Mouse (Mus musculus): ENCODE data around the gene Hap1. TPM values are rescaled to one million over a fixed set of nuclear protein-coding genes. Genes with fewer than 3 reads are reported as not detected.
"Not testable (repeated sequence)": the region's sequence is repeated elsewhere in the genome, so short reads cannot be mapped to it uniquely, and the experiment has no call there.

Gene Hap1
- polyA plus RNA-seq, 1 experiment from 2014 or later = 55.1 TPM

- H3K4me3 ChIP-seq (ENCODE audit: low read depth, low read length) = peak overlapping the region; percentile 24
- H3K9me3 ChIP-seq (replicated peaks; ENCODE audit: control insufficient read depth, low read length) = no peaks in the 10 kb centered on the region
- peak overlapping the region; percentile 49; the same call in 1 of the 2 replicates for H3K27ac ChIP-seq (ENCODE audit: low read depth, low read length)
- H3K9ac ChIP-seq (ENCODE audit: low read length) = no peak overlapping the region; the same call in 1 of the 2 replicates
- H3K36me3 ChIP-seq (ENCODE audit: control insufficient read depth, insufficient read depth, low read length) = peaks cover 23% of the 10 kb centered on the region
- no peaks in the 10 kb centered on the region for H3K27me3 ChIP-seq (replicated peaks; ENCODE audit: control insufficient read depth, insufficient read depth, low read length)
- peak overlapping the region; percentile 53 for H3K4me2 ChIP-seq (ENCODE audit: low read length)
- H3K4me1 ChIP-seq (ENCODE audit: control insufficient read depth, insufficient read depth, low read length) = 0 out of 2 replicates have a peak, but pooled peaks cover 2% of the 10 kb centered on the region
- DNase-seq (ENCODE audit: low spot score) (peak; percentile 43), ATAC-seq (no peak; the same call in 1 of the 2 replicates)
- WGBS = 88% methylated on average over 10 of the region's 10 CpGs
Observed at GRCm38 (mm10) chr11:100318529-100319451, 37.1 kb downstream of the Hap1 start.

DNA sequence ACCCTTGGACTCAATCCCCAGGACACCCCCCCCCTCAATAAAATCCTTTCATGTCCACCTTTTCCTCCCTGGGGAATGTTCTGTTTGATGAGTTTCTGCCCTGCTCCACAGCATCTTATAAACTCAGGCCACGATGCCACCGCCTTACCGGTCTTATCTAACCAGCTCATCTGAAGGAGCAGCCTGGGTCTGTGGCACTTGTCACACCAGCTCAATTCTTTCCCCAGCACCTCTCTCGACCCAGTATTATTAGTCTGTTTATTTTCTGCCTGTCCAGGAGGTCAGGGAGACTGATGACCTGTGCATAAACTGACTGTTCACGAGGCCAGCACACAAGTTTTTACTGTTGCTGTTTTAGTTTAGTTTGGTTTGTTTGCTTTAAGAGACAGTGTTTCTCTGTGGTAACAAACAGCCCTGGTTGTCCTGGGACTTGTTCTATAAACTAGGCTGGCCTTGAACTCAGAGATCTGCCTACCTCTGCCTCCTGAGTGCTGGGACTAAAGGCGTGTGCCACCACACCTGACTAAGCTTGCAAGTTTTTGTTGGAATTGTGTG, 38.0 kb downstream of the Hap1 start:
- no peak overlapping the region for H3K27ac ChIP-seq (ENCODE audit: low read depth, low read length)
- DNase-seq (ENCODE audit: low spot score) = no peak
- ATAC-seq = no peak
- no peak overlapping the region for H3K4me2 ChIP-seq (ENCODE audit: low read length)
- H3K4me1 ChIP-seq (ENCODE audit: control insufficient read depth, insufficient read depth, low read length) = 0 out of 2 replicates have a peak, but pooled peaks cover 2% of the 10 kb centered on the region
- H3K4me3 ChIP-seq (ENCODE audit: low read depth, low read length) = no peak overlapping the region
- H3K36me3 ChIP-seq (ENCODE audit: control insufficient read depth, insufficient read depth, low read length) = peaks cover 21% of the 10 kb centered on the region
- WGBS = 80% methylated on average over 6 of the region's 6 CpGs
- H3K9me3 ChIP-seq (replicated peaks; ENCODE audit: control insufficient read depth, low read length) = no peaks in the 10 kb centered on the region
- H3K27me3 ChIP-seq (replicated peaks; ENCODE audit: control insufficient read depth, insufficient read depth, low read length) = no peaks in the 10 kb centered on the region
- no peak overlapping the region for H3K9ac ChIP-seq (ENCODE audit: low read length)

DNA sequence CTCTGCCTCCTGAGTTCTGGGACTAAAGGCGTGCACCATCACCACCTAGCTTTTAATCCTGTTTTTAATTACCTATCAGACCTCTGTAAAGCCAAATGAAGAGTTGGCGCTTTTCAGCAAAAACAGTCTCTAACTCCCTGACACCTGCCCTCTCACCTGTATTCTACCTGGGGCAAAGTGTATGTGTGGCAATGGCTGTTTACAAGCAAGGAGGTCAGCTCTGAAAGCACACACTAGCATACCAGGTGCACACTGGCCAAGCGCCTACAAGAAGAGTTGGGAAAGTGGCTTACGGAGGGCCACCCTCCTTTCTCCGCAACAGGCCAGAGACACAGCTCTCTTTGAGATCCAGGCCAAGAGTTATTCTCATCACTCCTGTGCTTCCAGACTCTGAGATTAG, 40.5 kb downstream of the Hap1 start:
- Histone ChIP-seq H3K4me2 (ENCODE audit: low read length) (no peak overlapping the region), H3K27ac (ENCODE audit: low read depth, low read length) (no peak overlapping the region), H3K4me3 (ENCODE audit: low read depth, low read length) (no peak overlapping the region), H3K36me3 (ENCODE audit: control insufficient read depth, insufficient read depth, low read length) (no peaks in the 10 kb centered on the region), H3K9me3 (replicated peaks; ENCODE audit: control insufficient read depth, low read length) (no peaks in the 10 kb centered on the region), H3K4me1 (ENCODE audit: control insufficient read depth, insufficient read depth, low read length) (0 out of 2 replicates have a peak, but pooled peaks cover 2% of the 10 kb centered on the region), H3K27me3 (replicated peaks; ENCODE audit: control insufficient read depth, insufficient read depth, low read length) (no peaks in the 10 kb centered on the region), H3K9ac (ENCODE audit: low read length) (no peak overlapping the region)
- DNase-seq (ENCODE audit: low spot score) (no peak), ATAC-seq (no peak)
- WGBS = 93% methylated on average over 5 of the region's 5 CpGs

GRCm38 (mm10) chr11:100313424-100313823, 42.5 kb downstream of the Hap1 start:
- Histone ChIP-seq H3K4me1 (ENCODE audit: control insufficient read depth, insufficient read depth, low read length) (no peaks in the 10 kb centered on the region), H3K9ac (ENCODE audit: low read length) (no peak overlapping the region), H3K36me3 (ENCODE audit: control insufficient read depth, insufficient read depth, low read length) (no peaks in the 10 kb centered on the region), H3K4me2 (ENCODE audit: low read length) (no peak overlapping the region), H3K27ac (ENCODE audit: low read depth, low read length) (no peak overlapping the region), H3K27me3 (replicated peaks; ENCODE audit: control insufficient read depth, insufficient read depth, low read length) (no peaks in the 10 kb centered on the region), H3K4me3 (ENCODE audit: low read depth, low read length) (no peak overlapping the region), H3K9me3 (replicated peaks; ENCODE audit: control insufficient read depth, low read length) (no peaks in the 10 kb centered on the region)
- 95% methylated on average over 6 of the region's 6 CpGs for WGBS
- no peak for DNase-seq (ENCODE audit: low spot score)
- ATAC-seq = no peak

DNA sequence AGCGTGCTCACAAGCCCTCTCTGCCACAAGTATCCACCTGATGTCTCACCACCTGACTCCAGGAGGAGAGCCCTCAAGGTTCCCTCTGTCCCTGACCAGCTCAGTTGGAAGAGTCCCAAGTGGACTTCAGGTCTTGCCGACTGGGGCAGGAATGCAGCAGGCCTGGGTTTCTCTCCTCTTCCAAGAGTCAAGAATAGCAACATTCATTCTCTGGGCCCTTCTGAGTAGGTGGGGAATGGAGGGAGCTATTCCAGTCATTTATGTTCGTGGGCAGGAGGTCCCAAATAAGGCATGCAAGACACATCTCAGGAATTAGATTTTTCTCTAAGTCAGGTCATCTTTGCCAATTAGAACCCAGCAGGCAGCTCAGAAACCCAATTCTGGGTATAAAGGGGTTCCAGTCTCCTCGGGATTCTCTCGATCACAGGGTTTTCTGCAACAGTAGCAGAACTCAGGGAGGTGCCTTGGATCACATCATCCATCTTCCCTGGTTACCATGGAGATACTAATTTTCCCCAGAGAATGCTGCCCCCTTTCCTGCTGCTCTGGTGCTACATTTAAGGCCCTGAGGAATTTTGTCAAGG, 43.7 kb downstream of the Hap1 start:
- H3K27ac ChIP-seq (ENCODE audit: low read depth, low read length) = no peak overlapping the region

DNA sequence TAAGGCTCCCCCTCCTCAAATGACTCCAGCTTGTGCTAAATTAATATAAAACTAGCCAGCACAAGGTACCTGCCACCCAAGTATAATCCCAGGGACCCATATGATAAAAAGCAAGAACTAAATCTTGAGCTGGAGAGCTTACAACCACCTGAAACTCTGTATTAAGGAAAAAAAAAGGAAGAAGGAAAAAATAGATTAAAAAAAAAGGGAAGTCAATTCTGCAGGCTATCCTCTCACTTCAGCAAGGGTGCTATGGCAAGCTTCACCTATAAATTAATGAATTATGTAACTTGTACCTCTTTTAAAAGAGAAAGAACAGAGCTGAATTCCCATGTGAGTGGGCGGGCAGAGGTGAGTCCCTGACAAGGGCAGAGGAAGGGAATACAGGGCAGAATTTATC, 44.3 kb downstream of the Hap1 start:
- H3K36me3 ChIP-seq (ENCODE audit: control insufficient read depth, insufficient read depth, low read length) = no peaks in the 10 kb centered on the region
- no peak overlapping the region for H3K4me2 ChIP-seq (ENCODE audit: low read length)
- H3K27me3 ChIP-seq (replicated peaks; ENCODE audit: control insufficient read depth, insufficient read depth, low read length) = no peaks in the 10 kb centered on the region
- H3K4me3 ChIP-seq (ENCODE audit: low read depth, low read length) = no peak overlapping the region
- WGBS = 69% methylated on average over 1 of the region's 1 CpGs
- H3K9me3 ChIP-seq (replicated peaks; ENCODE audit: control insufficient read depth, low read length) = no peaks in the 10 kb centered on the region
- ATAC-seq = no peak
- H3K4me1 ChIP-seq (ENCODE audit: control insufficient read depth, insufficient read depth, low read length) = no peaks in the 10 kb centered on the region
- no peak overlapping the region for H3K27ac ChIP-seq (ENCODE audit: low read depth, low read length)
- no peak overlapping the region for H3K9ac ChIP-seq (ENCODE audit: low read length)
- no peak for DNase-seq (ENCODE audit: low spot score)

More for the DNA sequence above, 43.7 kb downstream of the Hap1 start:
- Histone ChIP-seq H3K36me3 (ENCODE audit: control insufficient read depth, insufficient read depth, low read length) (no peaks in the 10 kb centered on the region), H3K9me3 (replicated peaks; ENCODE audit: control insufficient read depth, low read length) (no peaks in the 10 kb centered on the region), H3K4me2 (ENCODE audit: low read length) (no peak overlapping the region), H3K4me3 (ENCODE audit: low read depth, low read length) (no peak overlapping the region), H3K4me1 (ENCODE audit: control insufficient read depth, insufficient read depth, low read length) (no peaks in the 10 kb centered on the region), H3K27me3 (replicated peaks; ENCODE audit: control insufficient read depth, insufficient read depth, low read length) (no peaks in the 10 kb centered on the region), H3K9ac (ENCODE audit: low read length) (no peak overlapping the region)
- no peak for ATAC-seq
- WGBS = 28% methylated on average over 5 of the region's 5 CpGs
- DNase-seq (ENCODE audit: low spot score) = no peak

DNA sequence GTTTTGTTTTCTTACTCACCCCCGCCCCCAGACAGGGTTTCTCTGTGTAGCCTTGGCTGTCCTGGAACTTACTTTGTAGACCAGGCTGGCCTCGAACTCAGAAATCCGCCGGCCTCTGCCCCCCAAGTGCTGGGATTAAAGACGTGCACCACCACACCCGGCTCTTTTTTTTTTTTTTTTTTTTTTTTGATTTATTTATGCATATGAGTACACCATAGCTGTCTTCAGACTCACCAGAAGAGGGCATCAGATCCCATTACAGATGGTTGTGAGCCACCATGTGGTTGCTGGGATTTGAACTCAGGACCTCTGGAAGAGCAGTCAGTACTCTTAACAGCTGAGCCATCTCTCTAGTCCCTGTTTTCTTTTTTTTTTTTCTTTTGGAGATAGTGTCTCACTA, 47.3 kb downstream of the Hap1 start:
- H3K9me3 ChIP-seq (replicated peaks; ENCODE audit: control insufficient read depth, low read length); H3K9ac ChIP-seq (ENCODE audit: low read length); H3K27me3 ChIP-seq (replicated peaks; ENCODE audit: control insufficient read depth, insufficient read depth, low read length); H3K27ac ChIP-seq (ENCODE audit: low read depth, low read length); ATAC-seq; H3K4me3 ChIP-seq (ENCODE audit: low read depth, low read length); H3K36me3 ChIP-seq (ENCODE audit: control insufficient read depth, insufficient read depth, low read length); DNase-seq (ENCODE audit: low spot score); H3K4me1 ChIP-seq (ENCODE audit: control insufficient read depth, insufficient read depth, low read length); H3K4me2 ChIP-seq (ENCODE audit: low read length): not testable (repeated sequence)
- WGBS = 92% methylated on average over 6 of the region's 6 CpGs

DNA sequence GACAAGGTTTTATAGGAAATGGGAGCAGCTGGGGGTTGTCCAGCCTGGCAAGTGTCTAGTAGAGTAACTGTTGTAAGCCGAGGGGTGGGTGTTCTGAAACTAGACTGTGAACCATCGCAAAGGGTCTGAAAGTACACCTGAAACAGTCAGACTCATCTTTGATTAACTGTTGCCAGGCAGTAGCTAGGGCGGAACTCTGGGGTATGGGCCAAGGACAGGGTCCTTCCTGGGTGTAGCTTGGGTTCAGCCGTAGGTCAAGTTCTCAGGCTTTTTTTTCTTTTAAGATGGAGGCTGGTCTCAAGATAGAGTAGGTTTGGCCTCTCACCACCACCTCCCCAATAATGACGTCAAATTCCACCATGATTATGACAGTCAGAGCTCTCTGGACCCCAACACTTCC, 48.0 kb downstream of the Hap1 start:
- no peak for ATAC-seq
- no peak for DNase-seq (ENCODE audit: low spot score)
- 95% methylated on average over 5 of the region's 5 CpGs for WGBS

More for the DNA sequence above, 48.0 kb downstream of the Hap1 start:
- Histone ChIP-seq H3K27ac (ENCODE audit: low read depth, low read length) (no peak overlapping the region), H3K4me1 (ENCODE audit: control insufficient read depth, insufficient read depth, low read length) (no peaks in the 10 kb centered on the region), H3K36me3 (ENCODE audit: control insufficient read depth, insufficient read depth, low read length) (no peaks in the 10 kb centered on the region), H3K4me2 (ENCODE audit: low read length) (no peak overlapping the region), H3K9ac (ENCODE audit: low read length) (no peak overlapping the region), H3K9me3 (replicated peaks; ENCODE audit: control insufficient read depth, low read length) (no peaks in the 10 kb centered on the region), H3K27me3 (replicated peaks; ENCODE audit: control insufficient read depth, insufficient read depth, low read length) (no peaks in the 10 kb centered on the region), H3K4me3 (ENCODE audit: low read depth, low read length) (no peak overlapping the region)
